Mouse (Mus musculus): ENCODE results near the gene Tmem260. TPM values are rescaled to one million over a fixed set of nuclear protein-coding genes. Genes with fewer than 3 reads are reported as not detected.

The Tmem260 gene
- polyA plus RNA-seq, 1 experiment from 2014 or later, result 17.5 TPM

GRCm38 (mm10) chr14:48523361-48523760, 77.4 kb downstream of the Tmem260 start:
- H3K4me2 ChIP-seq, result no peak overlapping the region
- WGBS, result 6% methylated on average over 1 of the region's 1 CpGs
- no peak overlapping the region for H3K27ac ChIP-seq (replicated peaks)
- no peak overlapping the region for H3K9ac ChIP-seq
- no peaks in the 10 kb centered on the region for H3K4me1 ChIP-seq (replicated peaks)
- no peaks in the 10 kb centered on the region for H3K36me3 ChIP-seq
- ATAC-seq (ENCODE audit: low FRiP score, low read depth), result no peak
- no peaks in the 10 kb centered on the region for H3K9me3 ChIP-seq
- H3K27me3 ChIP-seq, result peaks cover 18% of the 10 kb centered on the region; the same call in 1 of the 2 replicates
- no peak overlapping the region for H3K4me3 ChIP-seq

DNA sequence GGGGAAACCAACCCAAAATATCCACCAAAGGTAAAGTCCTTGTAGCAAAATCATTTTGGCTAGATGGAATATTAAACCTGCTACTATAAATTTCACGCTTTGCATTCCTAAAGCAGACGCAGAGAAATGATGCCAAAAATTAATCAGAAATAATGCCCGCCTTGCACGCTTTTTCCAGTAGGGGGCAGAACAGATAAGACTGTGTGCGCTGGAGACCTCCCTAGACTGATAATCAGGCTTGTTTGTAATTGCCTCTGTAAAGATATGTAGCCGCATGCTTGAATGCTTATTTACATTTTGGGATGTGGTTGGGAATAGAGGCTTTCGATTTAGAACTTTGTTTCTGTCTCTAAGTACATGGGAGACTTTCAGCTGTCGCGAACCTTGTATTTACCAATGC, 78.2 kb downstream of the Tmem260 start:
- ATAC-seq (ENCODE audit: low FRiP score, low read depth), result no peak
- no peaks in the 10 kb centered on the region for H3K9me3 ChIP-seq
- H3K4me1 ChIP-seq (replicated peaks), result no peaks in the 10 kb centered on the region
- H3K4me2 ChIP-seq, result no peak overlapping the region
- H3K36me3 ChIP-seq, result no peaks in the 10 kb centered on the region
- 47% methylated on average over 9 of the region's 9 CpGs for WGBS
- no peak overlapping the region for H3K27ac ChIP-seq (replicated peaks)
- no peak overlapping the region for H3K4me3 ChIP-seq
- H3K27me3 ChIP-seq, result peaks cover 16% of the 10 kb centered on the region; the same call in 1 of the 2 replicates
- no peak overlapping the region for H3K9ac ChIP-seq

DNA sequence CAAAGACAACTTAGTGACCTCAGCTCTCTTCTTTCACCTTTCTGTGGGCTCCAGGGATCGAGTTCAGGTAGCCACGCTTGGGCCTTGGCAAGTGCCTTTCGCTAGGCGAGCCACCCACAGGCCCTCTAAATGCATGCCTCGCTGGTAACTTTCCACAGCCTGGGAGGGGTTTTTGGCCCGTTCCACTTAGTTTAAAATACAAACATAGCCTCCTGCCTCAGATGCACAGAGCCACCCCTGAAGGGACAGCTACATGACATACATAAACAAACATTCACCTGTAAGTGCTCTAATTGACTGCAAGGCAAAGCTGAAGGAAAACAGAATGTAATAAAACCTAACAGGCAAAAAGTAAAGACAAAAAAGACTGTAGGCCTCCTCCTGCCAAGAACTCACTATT, 79.1 kb downstream of the Tmem260 start:
- Histone ChIP-seq H3K27me3 (peaks cover 16% of the 10 kb centered on the region; the same call in 1 of the 2 replicates), H3K4me3 (no peak overlapping the region), H3K4me1 (replicated peaks) (no peaks in the 10 kb centered on the region), H3K36me3 (no peaks in the 10 kb centered on the region), H3K27ac (replicated peaks) (no peak overlapping the region), H3K9ac (no peak overlapping the region), H3K9me3 (no peaks in the 10 kb centered on the region), H3K4me2 (no peak overlapping the region)
- WGBS, result 67% methylated on average over 6 of the region's 6 CpGs
- no peak for ATAC-seq (ENCODE audit: low FRiP score, low read depth)

GRCm38 (mm10) chr14:48530629-48531028, 84.7 kb downstream of the Tmem260 start:
- Histone ChIP-seq H3K4me3 (no peak overlapping the region), H3K4me1 (replicated peaks) (no peaks in the 10 kb centered on the region), H3K9me3 (no peaks in the 10 kb centered on the region), H3K4me2 (no peak overlapping the region), H3K27ac (replicated peaks) (no peak overlapping the region), H3K27me3 (no peaks in the 10 kb centered on the region), H3K9ac (no peak overlapping the region), H3K36me3 (no peaks in the 10 kb centered on the region)
- ATAC-seq (ENCODE audit: low FRiP score, low read depth), result no peak
- 80% methylated on average over 10 of the region's 10 CpGs for WGBS

DNA sequence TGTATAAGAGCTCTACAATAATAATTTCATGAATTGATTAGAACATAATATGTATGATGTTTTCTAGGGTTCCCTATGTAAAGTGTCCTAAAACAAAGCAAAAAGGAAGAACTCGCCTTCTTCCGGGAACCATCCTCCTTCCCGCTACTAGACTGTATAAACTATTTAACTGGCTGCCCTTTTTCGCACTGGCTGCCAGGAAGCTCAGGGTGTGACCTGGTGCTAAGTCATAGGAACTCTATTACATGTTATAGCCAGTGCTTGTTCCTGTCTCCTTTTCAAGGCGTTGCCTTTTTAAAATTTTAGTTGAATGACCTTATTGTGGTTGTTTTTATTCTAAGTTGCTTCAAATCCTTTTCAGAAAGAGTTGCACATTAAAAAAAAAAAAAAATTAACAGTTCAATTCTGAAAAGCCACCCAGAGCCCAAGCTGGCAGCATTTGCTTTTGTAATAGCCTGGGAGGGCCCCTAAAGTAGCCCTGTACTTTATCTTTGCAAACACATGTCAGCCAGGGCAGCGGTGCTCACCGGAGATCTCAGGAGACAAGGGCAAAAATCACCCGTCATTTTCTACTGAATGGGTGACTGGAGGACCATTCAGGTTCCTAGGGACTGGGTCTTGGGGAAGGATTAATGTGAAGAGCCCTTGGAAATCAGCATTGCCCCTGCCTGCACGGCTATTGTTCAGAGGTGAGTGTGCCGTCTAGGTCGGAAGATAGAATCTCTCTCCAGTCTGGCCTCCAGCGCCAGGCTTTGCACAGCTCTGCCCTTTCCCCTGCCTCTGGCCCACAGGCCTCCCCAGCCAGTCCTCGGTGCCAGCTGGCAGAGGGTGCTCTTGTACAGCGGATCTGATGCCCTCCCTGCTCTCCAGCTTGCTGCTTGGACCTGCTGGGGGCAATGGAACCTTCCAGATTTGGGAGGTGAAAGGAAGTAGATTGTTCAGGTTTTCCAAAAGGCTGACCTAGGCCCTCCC, 92.2 kb downstream of the Tmem260 start:
- Histone ChIP-seq H3K9me3 (no peaks in the 10 kb centered on the region), H3K9ac (no peak overlapping the region), H3K27ac (replicated peaks) (no peak overlapping the region), H3K27me3 (peaks cover 16% of the 10 kb centered on the region; the same call in 1 of the 2 replicates), H3K4me1 (replicated peaks) (peaks cover 3% of the 10 kb centered on the region; the same call in 1 of the 2 replicates), H3K4me3 (no peak overlapping the region), H3K36me3 (no peaks in the 10 kb centered on the region), H3K4me2 (no peak overlapping the region)
- 55% methylated on average over 14 of the region's 14 CpGs for WGBS
- no peak for ATAC-seq (ENCODE audit: low FRiP score, low read depth)

- H3K4me2 ChIP-seq, result no peak overlapping the region
- 73% methylated on average over 10 of the region's 10 CpGs for WGBS
- no peak overlapping the region for H3K4me3 ChIP-seq
- no peak overlapping the region for H3K27ac ChIP-seq (replicated peaks)
- H3K9me3 ChIP-seq, result no peaks in the 10 kb centered on the region
- ATAC-seq (ENCODE audit: low FRiP score, low read depth), result no peak
- H3K9ac ChIP-seq, result no peak overlapping the region
- no peaks in the 10 kb centered on the region for H3K4me1 ChIP-seq (replicated peaks)
- H3K27me3 ChIP-seq, result peaks cover 13% of the 10 kb centered on the region; the same call in 1 of the 2 replicates
- H3K36me3 ChIP-seq, result no peaks in the 10 kb centered on the region
These were observed 99.2 kb downstream of the Tmem260 start for GRCm38 (mm10) chr14:48545166-48545565.

DNA sequence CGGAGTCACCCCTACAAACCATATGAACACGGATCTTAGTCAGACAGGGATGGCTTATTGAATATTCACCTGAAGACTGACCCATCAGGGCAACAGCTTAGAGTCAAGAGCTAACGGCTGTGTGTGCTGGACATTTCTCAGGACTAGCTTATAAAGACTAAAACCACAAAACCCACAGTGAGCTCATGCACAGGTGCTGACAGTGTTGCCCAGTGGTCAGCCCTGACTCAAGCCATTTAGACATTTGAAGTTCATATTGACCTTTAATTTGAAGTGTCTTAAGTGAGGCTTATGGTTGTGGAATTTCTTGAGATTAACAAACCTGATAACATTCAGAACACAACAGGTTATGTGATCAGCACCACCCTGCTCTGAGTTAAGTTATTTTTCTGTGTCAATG, 100.1 kb downstream of the Tmem260 start:
- no peak for ATAC-seq (ENCODE audit: low FRiP score, low read depth)
- Histone ChIP-seq H3K9ac (no peak overlapping the region), H3K4me2 (no peak overlapping the region), H3K4me1 (replicated peaks) (no peaks in the 10 kb centered on the region), H3K4me3 (no peak overlapping the region), H3K27ac (replicated peaks) (no peak overlapping the region), H3K27me3 (peaks cover 7% of the 10 kb centered on the region; the same call in 1 of the 2 replicates), H3K36me3 (no peaks in the 10 kb centered on the region), H3K9me3 (no peaks in the 10 kb centered on the region)
- WGBS, result 96% methylated on average over 3 of the region's 3 CpGs

DNA sequence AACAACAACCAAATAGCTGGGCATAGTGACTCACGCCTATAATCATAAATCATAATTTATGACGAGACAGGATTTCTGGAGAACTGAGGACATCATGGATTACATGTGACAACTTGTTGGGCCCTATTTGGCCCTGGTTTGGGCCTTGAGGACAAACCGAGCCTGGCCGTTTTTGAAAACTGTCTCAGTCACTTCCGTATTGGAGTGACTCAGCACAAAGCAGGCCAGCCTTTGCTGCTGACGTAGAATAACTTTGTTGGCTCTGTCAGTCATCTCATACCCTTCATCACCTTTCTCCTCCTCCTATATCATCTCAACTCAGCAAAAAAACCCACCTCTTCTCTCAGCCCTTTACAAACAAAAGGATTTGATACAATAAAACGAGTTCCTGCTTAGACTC, 103.8 kb downstream of the Tmem260 start:
- Histone ChIP-seq H3K4me2 (no peak overlapping the region), H3K36me3 (no peaks in the 10 kb centered on the region), H3K27ac (replicated peaks) (no peak overlapping the region), H3K9ac (no peak overlapping the region), H3K4me3 (no peak overlapping the region), H3K9me3 (no peaks in the 10 kb centered on the region), H3K27me3 (no peaks in the 10 kb centered on the region), H3K4me1 (replicated peaks) (no peaks in the 10 kb centered on the region)
- ATAC-seq (ENCODE audit: low FRiP score, low read depth), result no peak
- whole genome bisulfite sequencing, result 87% methylated on average over 7 of the region's 7 CpGs

DNA sequence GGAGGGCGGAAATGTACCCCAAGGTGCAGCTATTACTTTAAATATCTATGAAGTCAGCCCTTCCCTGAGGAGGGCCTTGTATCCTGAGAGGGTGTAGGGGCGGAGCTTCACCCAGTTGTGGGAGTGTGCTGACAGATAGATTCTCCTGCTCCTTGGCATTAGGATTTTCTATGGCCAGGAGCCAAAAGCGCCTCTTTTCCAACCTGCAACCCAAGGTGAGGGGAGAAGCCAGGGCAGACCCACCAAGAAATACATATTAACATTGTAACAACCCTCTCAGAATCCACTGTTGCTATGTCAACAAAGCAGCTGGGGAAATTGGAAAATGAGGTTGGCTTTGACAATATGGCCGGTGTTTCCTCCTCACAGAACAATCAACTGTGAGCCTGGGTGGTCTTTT, 107.3 kb downstream of the Tmem260 start:
- Histone ChIP-seq H3K4me1 (replicated peaks) (no peaks in the 10 kb centered on the region), H3K4me3 (no peak overlapping the region), H3K9ac (no peak overlapping the region), H3K9me3 (no peaks in the 10 kb centered on the region), H3K27ac (replicated peaks) (no peak overlapping the region), H3K27me3 (no peaks in the 10 kb centered on the region), H3K36me3 (no peaks in the 10 kb centered on the region), H3K4me2 (no peak overlapping the region)
- 80% methylated on average over 4 of the region's 4 CpGs for WGBS
- no peak for ATAC-seq (ENCODE audit: low FRiP score, low read depth)

DNA sequence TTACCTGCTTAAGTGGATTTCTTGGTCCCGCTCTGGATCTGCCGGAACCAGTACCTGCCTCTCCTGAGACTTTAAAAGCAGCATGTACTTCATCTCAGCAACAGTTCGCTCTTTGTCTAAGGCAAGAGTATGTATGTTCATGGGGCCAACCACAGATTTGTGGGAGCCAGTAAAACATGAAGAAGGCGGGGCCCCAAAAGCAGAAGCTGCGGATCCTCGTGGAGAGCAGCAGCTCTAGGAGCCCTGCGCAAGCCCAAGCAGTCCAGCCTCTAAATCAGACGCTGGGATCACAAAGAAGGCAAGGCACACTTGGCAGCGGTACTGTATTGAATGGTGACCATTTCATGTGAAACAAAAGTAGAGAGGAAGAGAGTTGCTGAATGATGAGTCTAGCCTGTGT, 107.8 kb downstream of the Tmem260 start:
- H3K9ac ChIP-seq, result no peak overlapping the region
- WGBS, result 91% methylated on average over 9 of the region's 9 CpGs
- no peaks in the 10 kb centered on the region for H3K4me1 ChIP-seq (replicated peaks)
- H3K27ac ChIP-seq (replicated peaks), result no peak overlapping the region
- no peak overlapping the region for H3K4me2 ChIP-seq
- H3K4me3 ChIP-seq, result no peak overlapping the region
- no peak for ATAC-seq (ENCODE audit: low FRiP score, low read depth)
- no peaks in the 10 kb centered on the region for H3K9me3 ChIP-seq
- no peaks in the 10 kb centered on the region for H3K36me3 ChIP-seq
- no peaks in the 10 kb centered on the region for H3K27me3 ChIP-seq

- Histone ChIP-seq H3K9ac (no peak overlapping the region), H3K27ac (replicated peaks) (no peak overlapping the region), H3K4me1 (replicated peaks) (no peaks in the 10 kb centered on the region), H3K9me3 (no peaks in the 10 kb centered on the region), H3K36me3 (no peaks in the 10 kb centered on the region), H3K27me3 (no peaks in the 10 kb centered on the region), H3K4me2 (no peak overlapping the region), H3K4me3 (no peak overlapping the region)
- WGBS, result 83% methylated on average over 4 of the region's 4 CpGs
- no peak for ATAC-seq (ENCODE audit: low FRiP score, low read depth)
These were observed 113.1 kb downstream of the Tmem260 start for GRCm38 (mm10) chr14:48558975-48559374.

DNA sequence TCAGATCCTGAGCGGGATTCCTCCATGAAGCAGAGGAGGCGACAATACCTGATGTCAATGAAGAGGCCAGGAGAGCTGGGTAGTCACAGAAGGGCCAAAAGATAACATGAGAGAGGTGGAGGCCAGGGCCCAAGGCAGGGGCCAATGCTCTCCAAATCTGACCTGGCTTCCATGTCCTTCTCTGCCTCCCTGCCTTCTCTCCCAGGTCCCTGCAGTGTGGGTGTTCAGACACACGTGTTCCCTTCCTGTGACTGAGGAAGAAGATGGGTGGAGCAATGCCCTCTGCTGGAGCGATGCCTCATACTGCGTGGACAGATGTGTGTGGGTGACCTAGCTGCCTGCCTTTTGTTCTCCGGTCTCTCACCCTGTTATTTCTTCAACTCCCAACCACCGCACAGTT, 113.8 kb downstream of the Tmem260 start:
- Histone ChIP-seq H3K4me1 (replicated peaks) (no peaks in the 10 kb centered on the region), H3K27ac (replicated peaks) (no peak overlapping the region), H3K27me3 (no peaks in the 10 kb centered on the region), H3K4me3 (no peak overlapping the region), H3K36me3 (no peaks in the 10 kb centered on the region), H3K9me3 (no peaks in the 10 kb centered on the region), H3K9ac (no peak overlapping the region), H3K4me2 (no peak overlapping the region)
- WGBS, result 70% methylated on average over 7 of the region's 7 CpGs
- no peak for ATAC-seq (ENCODE audit: low FRiP score, low read depth)
